Mouse (Mus musculus) lung, postnatal 36 days (tissue): ENCODE measurements at regions not wholly inside any gene's neighbourhood (a gene's known extent, or its start where the extent isn't known, plus 50 kb on each side); places are given as distances from the start of the nearest gene placed in this dataset.

Experiments
- DNase-seq: peaks from one replicate; pipeline ENCODE4 v3.0.0; 2022; ENCODE audit warnings: mixed read lengths

- DNase-seq, result no peak
These were observed 265.9 kb upstream of the Zfp637 start for GRCm38 (mm10) chr6:117575057-117575456.

GRCm38 (mm10) chr6:117576021-117576420 is 265.0 kb upstream of the Zfp637 start:
- DNase-seq, result no peak

- no peak for DNase-seq
These were observed 263.1 kb upstream of the Zfp637 start for GRCm38 (mm10) chr6:117577539-117578521.

GRCm38 (mm10) chr6:117580951-117581350 is 260.0 kb upstream of the Zfp637 start:
- DNase-seq, result no peak

GRCm38 (mm10) chr6:117583121-117583520 is 257.9 kb upstream of the Zfp637 start:
- DNase-seq, result no peak

- DNase-seq, result no peak
These were observed 256.4 kb upstream of the Zfp637 start for GRCm38 (mm10) chr6:117584563-117584962.

GRCm38 (mm10) chr6:117596166-117596840 is 244.7 kb upstream of the Zfp637 start:
- DNase-seq, result no peak

GRCm38 (mm10) chr6:117604834-117605233 is 236.1 kb upstream of the Zfp637 start:
- no peak for DNase-seq

- DNase-seq, result no peak
These were observed 235.3 kb upstream of the Zfp637 start for GRCm38 (mm10) chr6:117605685-117606084.

- no peak for DNase-seq
These were observed 234.8 kb upstream of the Zfp637 start for GRCm38 (mm10) chr6:117606211-117606610.

- peak; percentile 8 for DNase-seq
These were observed 234.0 kb upstream of the Zfp637 start for GRCm38 (mm10) chr6:117607023-117607422.

GRCm38 (mm10) chr6:117609476-117610404 is 231.2 kb upstream of the Zfp637 start:
- no peak for DNase-seq

GRCm38 (mm10) chr6:117611281-117611680 is 229.7 kb upstream of the Zfp637 start:
- DNase-seq, result no peak

GRCm38 (mm10) chr6:117611965-117612364 is 229.0 kb upstream of the Zfp637 start:
- DNase-seq, result no peak

GRCm38 (mm10) chr6:117612421-117612820 is 228.6 kb upstream of the Zfp637 start:
- DNase-seq, result no peak

- no peak for DNase-seq
These were observed 227.2 kb upstream of the Zfp637 start for GRCm38 (mm10) chr6:117613656-117614350.

GRCm38 (mm10) chr6:117614386-117614785 is 226.6 kb upstream of the Zfp637 start:
- DNase-seq, result no peak

- peak; percentile 3 for DNase-seq
These were observed 223.8 kb upstream of the Zfp637 start for GRCm38 (mm10) chr6:117617168-117617567.

- no peak for DNase-seq
These were observed 223.0 kb upstream of the Zfp637 start for GRCm38 (mm10) chr6:117617951-117618350.

- DNase-seq, result no peak
These were observed 221.4 kb upstream of the Zfp637 start for GRCm38 (mm10) chr6:117619606-117620005.

- DNase-seq, result no peak
These were observed 218.5 kb upstream of the Zfp637 start for GRCm38 (mm10) chr6:117622446-117622845.

- no peak for DNase-seq
These were observed 218.0 kb upstream of the Zfp637 start for GRCm38 (mm10) chr6:117622946-117623345.
